Comparison of ENCODE assay signal across 21 mouse cellular contexts in genomic region chr11:103734411-103735045, GRCm38 (mm10). TPM values are rescaled to one million over a fixed set of nuclear protein-coding genes. Genes with fewer than 3 reads are reported as not detected.
DNase-seq lines count a peak whose midpoint lies in the region; ATAC-seq and TF ChIP-seq lines count a peak whose summit lies in the region.
"Had no signal": no experiment of that assay in that cellular context is flagged by ENCODE, and none has a peak within 500 bp of the region (broad histone marks: within the 10 kb centered on the region; RNA-seq: fewer than 3 reads in every experiment).

No protein-coding gene starts in this region.

- H3K36me3 ChIP-seq in liver, adult 2 months (ENCODE audit: control insufficient read depth, insufficient read depth, low read length), result no peaks in the 10 kb centered on the region
- no peaks in the 10 kb centered on the region for H3K36me3 ChIP-seq in liver, embryonic 12.5 days
- no peaks in the 10 kb centered on the region for H3K36me3 ChIP-seq in intestine, postnatal 0 days (ENCODE audit: control insufficient read depth, insufficient read depth)
- no peaks in the 10 kb centered on the region for H3K36me3 ChIP-seq in kidney, embryonic 14.5 days (ENCODE audit: control insufficient read depth, insufficient read depth, low read length)
- no peaks in the 10 kb centered on the region for H3K36me3 ChIP-seq in limb, embryonic 10.5 days
- H3K36me3 ChIP-seq: heart, embryonic 15.5 days; limb, embryonic 15.5 days had no signal

- ATAC-seq in liver, embryonic 12.5 days, result no peak
- ATAC-seq in intestine, postnatal 0 days, result no peak
- ATAC-seq in kidney, embryonic 14.5 days (ENCODE audit: low FRiP score, low TSS enrichment), result no peak
- ATAC-seq: CD4-positive, CD25-positive, alpha-beta regulatory T cell, adult 4 months; inflammation-experienced regulatory T-cells, adult 6 months had no signal

- H3K9me3 ChIP-seq in liver, embryonic 12.5 days (replicated peaks), result no peaks in the 10 kb centered on the region
- no peaks in the 10 kb centered on the region for H3K9me3 ChIP-seq in intestine, postnatal 0 days (ENCODE audit: control insufficient read depth)
- no peaks in the 10 kb centered on the region for H3K9me3 ChIP-seq in kidney, embryonic 14.5 days (ENCODE audit: control insufficient read depth, low read length)
- H3K9me3 ChIP-seq in limb, embryonic 10.5 days (replicated peaks), result no peaks in the 10 kb centered on the region
- H3K9me3 ChIP-seq: heart, embryonic 15.5 days; limb, embryonic 15.5 days had no signal

- TF ChIP-seq POLR2A in liver, adult 2 months (IDR thresholded peaks at IDR 0.05; ENCODE audit: extremely low read depth, insufficient read depth, low read length), result no peak

- H3K27me3 ChIP-seq in liver, adult 2 months (ENCODE audit: control insufficient read depth, insufficient read depth, low read length), result no peaks in the 10 kb centered on the region
- H3K27me3 ChIP-seq in liver, embryonic 12.5 days (replicated peaks), result peaks cover 20% of the 10 kb centered on the region
- no peaks in the 10 kb centered on the region for H3K27me3 ChIP-seq in intestine, postnatal 0 days (replicated peaks; ENCODE audit: control insufficient read depth, insufficient read depth, low read length)
- peaks cover 10% of the 10 kb centered on the region for H3K27me3 ChIP-seq in kidney, embryonic 14.5 days (ENCODE audit: control insufficient read depth, insufficient read depth, low read length)
- peaks cover 51% of the 10 kb centered on the region; the same call in 1 of the 2 replicates for H3K27me3 ChIP-seq in limb, embryonic 10.5 days (ENCODE audit: low read depth, poor library complexity, severe bottlenecking)

- H3K4me2 ChIP-seq in liver, embryonic 12.5 days, result no peak overlapping the region
- H3K4me2 ChIP-seq in intestine, postnatal 0 days (replicated peaks; ENCODE audit: low read depth), result peak overlapping the region; percentile 35; the same call in 1 of the 2 replicates
- no peak overlapping the region for H3K4me2 ChIP-seq in kidney, embryonic 14.5 days (replicated peaks; ENCODE audit: low read depth, low read length)
- H3K4me2 ChIP-seq: heart, embryonic 15.5 days; hindbrain, embryonic 14.5 days; limb, embryonic 15.5 days; lung, embryonic 14.5 days had no signal

- peak overlapping the region; percentile 80 for H3K27ac ChIP-seq in liver, adult 2 months (replicated peaks; ENCODE audit: insufficient read depth, low read depth, low read length)
- no peak overlapping the region for H3K27ac ChIP-seq in liver, embryonic 12.5 days
- no peak overlapping the region for H3K27ac ChIP-seq in intestine, postnatal 0 days (ENCODE audit: low read depth, low read length)
- peak overlapping the region; percentile 51; the same call in 1 of the 2 replicates for H3K27ac ChIP-seq in kidney, embryonic 14.5 days (ENCODE audit: low read depth, low read length)
- H3K27ac ChIP-seq in limb, embryonic 10.5 days, result no peak overlapping the region
- H3K27ac ChIP-seq: heart, embryonic 15.5 days; hindbrain, embryonic 14.5 days; layer of hippocampus, adult 2 months; limb, embryonic 15.5 days had no signal

- peak; percentile 90 for DNase-seq in liver, adult 2 months (ENCODE audit: extremely low read depth, low read depth, low spot score)
- peak; percentile 79 to 83 for DNase-seq in kidney, postnatal 25 days
- no peak for DNase-seq in limb, embryonic 10.5 days (ENCODE audit: low spot score)
- DNase-seq in yolk sac, embryonic 10.5 days (ENCODE audit: low spot score), result no peak
- DNase-seq: adrenal gland, postnatal 25 days; cerebellum, adult 9-10 months; heart, postnatal 36 days; right cerebral cortex, postnatal 25 days; spleen, adult 18-20 months had no signal

- no peak for TF ChIP-seq CTCF in liver, adult 2 months (IDR thresholded peaks at IDR 0.05; ENCODE audit: low read depth, low read length)
- no peak for TF ChIP-seq CTCF in intestine, postnatal 0 days (IDR thresholded peaks at IDR 0.05; ENCODE audit: low read depth)

- H3K79me2 ChIP-seq in liver, adult 2 months (ENCODE audit: control insufficient read depth, insufficient read depth, low read length), result no peaks in the 10 kb centered on the region

- H3K4me1 ChIP-seq in liver, adult 2 months (ENCODE audit: control insufficient read depth, insufficient read depth, low read length), result peaks cover 10% of the 10 kb centered on the region
- H3K4me1 ChIP-seq in liver, embryonic 12.5 days, result no peaks in the 10 kb centered on the region; the same call in 1 of the 2 replicates
- 0 out of 2 replicates have a peak, but pooled peaks cover 2% of the 10 kb centered on the region for H3K4me1 ChIP-seq in intestine, postnatal 0 days (replicated peaks; ENCODE audit: control insufficient read depth, insufficient read depth, low read length)
- peaks cover 11% of the 10 kb centered on the region; the same call in 1 of the 2 replicates for H3K4me1 ChIP-seq in kidney, embryonic 14.5 days (ENCODE audit: control insufficient read depth, insufficient read depth, low read length)
- peaks cover 12% of the 10 kb centered on the region for H3K4me1 ChIP-seq in limb, embryonic 10.5 days

- no peak overlapping the region for H3K4me3 ChIP-seq in liver, adult 2 months (ENCODE audit: insufficient read depth, low read depth, low read length)
- no peak overlapping the region for H3K4me3 ChIP-seq in liver, embryonic 12.5 days
- no peak overlapping the region for H3K4me3 ChIP-seq in intestine, postnatal 0 days (ENCODE audit: low read depth, low read length)
- no peak overlapping the region for H3K4me3 ChIP-seq in kidney, embryonic 14.5 days (ENCODE audit: low read length)
- H3K4me3 ChIP-seq in limb, embryonic 10.5 days, result no peak overlapping the region
- H3K4me3 ChIP-seq: heart, embryonic 15.5 days; layer of hippocampus, adult 2 months; limb, embryonic 15.5 days had no signal

- peak overlapping the region; percentile 33; the same call in 1 of the 2 replicates for H3K9ac ChIP-seq in liver, adult 2 months (ENCODE audit: low read depth, low read length)
- H3K9ac ChIP-seq in liver, embryonic 12.5 days, result no peak overlapping the region
- H3K9ac ChIP-seq in intestine, postnatal 0 days (ENCODE audit: low read depth, low read length), result no peak overlapping the region
- no peak overlapping the region for H3K9ac ChIP-seq in kidney, embryonic 14.5 days (ENCODE audit: low read depth, low read length)
- H3K9ac ChIP-seq: heart, embryonic 15.5 days; hindbrain, embryonic 14.5 days; limb, embryonic 15.5 days; lung, embryonic 14.5 days had no signal

- WGBS in liver, adult 2 months, result 24% methylated on average over 5 of the region's 5 CpGs
- 46% methylated on average over 5 of the region's 5 CpGs for WGBS in liver, embryonic 12.5 days (ENCODE audit: insufficient replicate concordance)
- 42% methylated on average over 5 of the region's 5 CpGs for WGBS in intestine, postnatal 0 days
- 68% methylated on average over 5 of the region's 5 CpGs for WGBS in kidney, embryonic 14.5 days
- WGBS in limb, embryonic 10.5 days, result 64% methylated on average over 5 of the region's 5 CpGs

RNA-seq across cellular contexts. Expression of gene Wnt9b, which starts 15.1 kb away (rescaled TPM):
- total RNA-seq in liver, adult 2 months (2014; rRNA removed), result 0.34 and 0.65 TPM in 2 replicates
- polyA plus RNA-seq in liver, adult 2 months (2012; rRNA removed), result 0.44 and 0.91 TPM in 2 replicates
- 0.12 TPM in 1 of 2 replicates, not detected in the other for polyA plus RNA-seq in liver, embryonic 12.5 days (2016; fragmentation: Nextera tagmentation; extraction: Ambion mirVana)
- polyA plus RNA-seq in intestine, postnatal 0 days (2015; fragmentation: Nextera tagmentation; extraction: Ambion mirVana), result 0.03 and 0.09 TPM in 2 replicates
- 4.9 and 8.4 TPM in 2 replicates for polyA plus RNA-seq in kidney, embryonic 14.5 days (2014; fragmentation: Nextera tagmentation; extraction: Ambion mirVana)
- 1.1 and 1.2 TPM in 2 replicates for polyA plus RNA-seq in limb, embryonic 10.5 days (2016; fragmentation: Nextera tagmentation; extraction: Ambion mirVana)
- total RNA-seq: megakaryocyte-erythroid progenitor cell, adult 5-6 weeks had no signal
- polyA plus RNA-seq: CD4-positive, CD25-positive, alpha-beta regulatory T cell, adult 4 months; inflammation-experienced regulatory T-cells, adult 6 months; lung, embryonic 14.5 days had no signal

RNA-seq across cellular contexts. Expression of gene Gosr2, which starts 36.8 kb away (rescaled TPM):
- total RNA-seq in liver, adult 2 months (2014; rRNA removed), result 52.8 and 55.0 TPM in 2 replicates
- 70.2 and 77.8 TPM in 2 replicates for polyA plus RNA-seq in liver, adult 2 months (2012; rRNA removed)
- 54.4 and 55.2 TPM in 2 replicates for polyA plus RNA-seq in liver, embryonic 12.5 days (2016; fragmentation: Nextera tagmentation; extraction: Ambion mirVana)
- 106 and 113 TPM in 2 replicates for polyA plus RNA-seq in intestine, postnatal 0 days (2015; fragmentation: Nextera tagmentation; extraction: Ambion mirVana)
- 46.7 and 82.7 TPM in 2 replicates for polyA plus RNA-seq in kidney, embryonic 14.5 days (2014; fragmentation: Nextera tagmentation; extraction: Ambion mirVana)
- polyA plus RNA-seq in limb, embryonic 10.5 days (2016; fragmentation: Nextera tagmentation; extraction: Ambion mirVana), result 94.5 and 108 TPM in 2 replicates

RNA-seq across cellular contexts. Expression of gene Wnt3, which starts 39.4 kb away (rescaled TPM):
- total RNA-seq in liver, adult 2 months (2014; rRNA removed), result not detected in 2 replicates
- not detected in 2 replicates for polyA plus RNA-seq in liver, adult 2 months (2012; rRNA removed)
- 0.04 and 0.12 TPM in 2 replicates for polyA plus RNA-seq in liver, embryonic 12.5 days (2016; fragmentation: Nextera tagmentation; extraction: Ambion mirVana)
- 0.51 and 0.55 TPM in 2 replicates for polyA plus RNA-seq in intestine, postnatal 0 days (2015; fragmentation: Nextera tagmentation; extraction: Ambion mirVana)
- polyA plus RNA-seq in kidney, embryonic 14.5 days (2014; fragmentation: Nextera tagmentation; extraction: Ambion mirVana), result 0.09 TPM in 1 of 2 replicates, not detected in the other
- polyA plus RNA-seq in limb, embryonic 10.5 days (2016; fragmentation: Nextera tagmentation; extraction: Ambion mirVana), result 5.3 and 5.8 TPM in 2 replicates
- total RNA-seq: gastrocnemius, adult 18-20 months; heart, postnatal 36 days; megakaryocyte-erythroid progenitor cell, adult 5-6 weeks had no signal

Comparison
In these comparisons a context has a peak if more than half of its experiments do, and no peak if none do; other contexts are left out.
1. H3K27ac ChIP-seq: peak in liver, adult 2 months (single experiment) and kidney, embryonic 14.5 days (single experiment); none in liver, embryonic 12.5 days (single experiment), intestine, postnatal 0 days (single experiment) and limb, embryonic 10.5 days (single experiment).
2. DNase-seq: peak in liver, adult 2 months (single experiment) and kidney, postnatal 25 days (2 of 2); none in limb, embryonic 10.5 days (single experiment) and yolk sac, embryonic 10.5 days (single experiment).